Mouse (Mus musculus) liver, embryonic 15.5 days (tissue): ENCODE results near the gene Bloc1s3. TPM values are rescaled to one million over a fixed set of nuclear protein-coding genes. Genes with fewer than 3 reads are reported as not detected.

ENCODE experiments used
- ATAC-seq: fragments of 200-750 bp; cut with Nextera tagmentation; 2 replicates; pipeline ENCODE4 v1.8.0; 2017; ENCODE audit warnings: moderate number of reproducible peaks, mild to moderate bottlenecking, moderate library complexity; ENCODE audit not compliant: insufficient read depth
- H3K27ac ChIP-seq: fragments of 300-500 bp; sonication (generic); replicated peaks from 2 replicates; pipeline ENCODE4 v1.5.1; 2015; ENCODE audit warnings: mild to moderate bottlenecking, inconsistent platforms
- H3K27me3 ChIP-seq: fragments of 300-500 bp; sonication (generic); 2 replicates; pipeline ENCODE4 v1.6.1; 2015; ENCODE audit warnings: mild to moderate bottlenecking, inconsistent platforms
- H3K36me3 ChIP-seq: fragments of 300-500 bp; sonication (generic); replicated peaks from 2 replicates; pipeline ENCODE4 v1.6.1; 2015; ENCODE audit warnings: moderate library complexity, mild to moderate bottlenecking, inconsistent platforms
- H3K4me1 ChIP-seq: fragments of 300-500 bp; sonication (generic); replicated peaks from 2 replicates; pipeline ENCODE4 v1.6.1; 2015; ENCODE audit warnings: inconsistent platforms
- H3K4me2 ChIP-seq: fragments of 300-500 bp; sonication (generic); 2 replicates; pipeline ENCODE4 v1.6.1; 2015; ENCODE audit warnings: moderate library complexity, mild to moderate bottlenecking, inconsistent platforms
- H3K4me3 ChIP-seq: fragments of 300-500 bp; sonication (generic); replicated peaks from 2 replicates; pipeline ENCODE4 v1.5.1; 2015; ENCODE audit warnings: mild to moderate bottlenecking, inconsistent platforms
- H3K9ac ChIP-seq: fragments of 300-500 bp; sonication (generic); 2 replicates; pipeline ENCODE4 v1.6.1; 2015; ENCODE audit warnings: moderate library complexity, mild to moderate bottlenecking, inconsistent platforms
- H3K9me3 ChIP-seq: fragments of 300-500 bp; sonication (generic); replicated peaks from 2 replicates; pipeline ENCODE4 v1.6.1; 2016; ENCODE audit warnings: inconsistent platforms
- WGBS: fragments of 180-500 bp; shearing (Covaris S2); methylation state at CpG from one replicate; pipeline ENCODE4 v1.1.7; 2015; ENCODE audit warnings: mixed read lengths; ENCODE audit not compliant: insufficient replicate concordance; 5-methylcytosine and 5-hydroxymethylcytosine counted together
- polyA plus RNA-seq: library from polyadenylated mRNA; unstranded; fragments of >200 nt; fragmentation: Nextera tagmentation; extraction: Ambion mirVana; gene quantifications from 2 replicates; pipeline ENCODE4 v1.2.1, GENCODE M21; 2015

Bloc1s3 gene
- polyA plus RNA-seq, 1 experiment from 2014 or later, result 0.79 TPM

DNA sequence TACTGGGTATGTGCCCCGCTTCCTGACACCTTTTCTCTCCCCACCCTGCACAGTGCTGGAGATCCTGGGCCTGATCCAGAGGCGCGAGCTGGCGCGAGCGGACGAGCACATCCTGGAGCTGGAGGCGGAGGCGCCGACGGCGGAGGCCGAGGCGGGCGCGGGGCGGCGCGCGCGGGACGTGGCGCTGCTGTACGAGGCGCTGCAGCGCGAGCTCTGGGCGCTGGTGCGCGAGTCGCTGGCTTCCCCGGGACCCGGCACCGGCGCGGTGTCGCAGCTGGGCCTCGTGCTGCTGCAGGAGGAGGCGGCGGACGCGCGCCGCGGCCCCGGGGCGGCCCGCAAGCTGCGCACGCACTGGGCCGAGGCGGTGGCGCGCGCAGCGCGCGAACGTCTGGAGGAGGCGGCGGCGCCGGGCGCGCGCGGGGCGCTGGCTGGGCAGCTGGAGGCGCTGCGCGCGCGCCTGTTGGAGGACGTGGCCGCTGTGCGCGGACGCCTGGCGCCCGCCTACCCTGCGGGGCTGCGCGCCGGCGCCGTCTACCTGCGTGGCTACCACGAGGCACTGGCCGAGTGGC lies 34.2 kb downstream of the Bloc1s3 start:
- peak overlapping the region; percentile 51 for H3K4me3 ChIP-seq
- H3K27ac ChIP-seq, result peak overlapping the region; percentile 55
- no peak overlapping the region for H3K9ac ChIP-seq

GRCm38 (mm10) chr7:19472403-19472802 lies 35.8 kb downstream of the Bloc1s3 start:
- Histone ChIP-seq H3K27ac (peak overlapping the region; percentile 55), H3K9me3 (no peaks in the 10 kb centered on the region), H3K27me3 (peaks cover 64% of the 10 kb centered on the region), H3K4me1 (peaks cover 11% of the 10 kb centered on the region), H3K36me3 (no peaks in the 10 kb centered on the region), H3K4me2 (peak overlapping the region; percentile 65), H3K9ac (no peak overlapping the region), H3K4me3 (no peak overlapping the region)
- 11% methylated on average over 4 of the region's 4 CpGs for WGBS
- ATAC-seq, result peak; percentile 29; the same call in 1 of the 2 replicates

More for the DNA sequence above, 34.2 kb downstream of the Bloc1s3 start:
- Histone ChIP-seq H3K27me3 (peaks cover 64% of the 10 kb centered on the region), H3K4me1 (peaks cover 3% of the 10 kb centered on the region), H3K9me3 (no peaks in the 10 kb centered on the region), H3K4me2 (peak overlapping the region; percentile 65), H3K36me3 (no peaks in the 10 kb centered on the region)
- WGBS, result 2% methylated on average over 89 of the region's 89 CpGs
- peak; percentile 35 for ATAC-seq

DNA sequence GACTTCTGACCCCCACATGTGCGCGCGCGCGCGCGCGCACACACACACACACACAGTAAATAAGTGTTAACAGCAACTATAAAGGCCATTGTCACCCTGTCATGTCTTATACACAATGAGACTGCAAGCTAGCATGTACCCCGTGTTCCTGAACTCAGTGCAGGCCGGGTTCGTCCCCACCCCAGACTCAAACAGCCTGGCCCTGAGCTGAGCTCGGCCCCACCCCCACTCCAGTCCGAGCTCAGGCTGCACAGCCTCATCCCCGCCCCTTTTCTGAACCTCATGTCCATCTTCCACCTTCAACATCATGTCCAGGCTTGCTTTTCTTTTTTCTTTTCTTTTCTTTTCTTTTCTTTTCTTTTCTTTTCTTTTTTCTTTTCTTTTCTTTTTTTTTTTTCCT lies 37.9 kb downstream of the Bloc1s3 start:
- no peak for ATAC-seq
- 51% methylated on average over 14 of the region's 14 CpGs for WGBS
- H3K4me1 ChIP-seq, result peaks cover 11% of the 10 kb centered on the region

DNA sequence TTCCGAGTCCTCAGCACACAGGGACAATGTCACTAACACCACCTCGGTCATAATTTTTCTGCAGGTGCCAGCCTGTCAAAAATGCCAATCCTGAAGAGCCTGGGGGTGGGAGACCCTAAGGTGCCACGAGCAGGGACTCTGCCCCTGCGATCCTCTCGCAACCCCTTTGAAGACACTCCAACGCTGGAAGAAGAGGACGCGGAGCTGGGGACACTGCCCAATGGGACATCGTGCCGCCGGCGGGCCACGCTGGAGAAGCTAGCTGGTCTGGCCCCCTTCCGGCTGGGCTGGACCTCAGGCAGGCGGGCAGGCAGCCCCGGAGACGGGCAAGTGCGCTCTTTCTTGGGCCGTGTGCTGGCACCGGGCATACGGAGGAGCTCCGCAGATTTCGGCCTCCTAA lies 38.8 kb downstream of the Bloc1s3 start:
- peaks cover 67% of the 10 kb centered on the region for H3K27me3 ChIP-seq
- no peak overlapping the region for H3K9ac ChIP-seq
- 67% methylated on average over 23 of the region's 23 CpGs for WGBS
- peaks cover 13% of the 10 kb centered on the region for H3K4me1 ChIP-seq
- no peaks in the 10 kb centered on the region for H3K9me3 ChIP-seq
- no peak for ATAC-seq
- no peak overlapping the region for H3K27ac ChIP-seq
- no peaks in the 10 kb centered on the region for H3K36me3 ChIP-seq
- no peak overlapping the region for H3K4me2 ChIP-seq
- H3K4me3 ChIP-seq, result no peak overlapping the region

More for the DNA sequence above, 37.9 kb downstream of the Bloc1s3 start:
- Histone ChIP-seq H3K27me3 (peaks cover 67% of the 10 kb centered on the region), H3K4me2 (no peak overlapping the region), H3K27ac (no peak overlapping the region), H3K9me3 (no peaks in the 10 kb centered on the region), H3K4me3 (no peak overlapping the region), H3K36me3 (no peaks in the 10 kb centered on the region), H3K9ac (no peak overlapping the region)

GRCm38 (mm10) chr7:19468279-19468678 lies 39.9 kb downstream of the Bloc1s3 start:
- Histone ChIP-seq H3K9ac (no peak overlapping the region), H3K4me1 (peaks cover 11% of the 10 kb centered on the region), H3K27ac (no peak overlapping the region), H3K36me3 (no peaks in the 10 kb centered on the region), H3K9me3 (no peaks in the 10 kb centered on the region), H3K4me3 (no peak overlapping the region), H3K27me3 (peaks cover 67% of the 10 kb centered on the region), H3K4me2 (no peak overlapping the region)
- ATAC-seq, result no peak
- 47% methylated on average over 12 of the region's 12 CpGs for WGBS

DNA sequence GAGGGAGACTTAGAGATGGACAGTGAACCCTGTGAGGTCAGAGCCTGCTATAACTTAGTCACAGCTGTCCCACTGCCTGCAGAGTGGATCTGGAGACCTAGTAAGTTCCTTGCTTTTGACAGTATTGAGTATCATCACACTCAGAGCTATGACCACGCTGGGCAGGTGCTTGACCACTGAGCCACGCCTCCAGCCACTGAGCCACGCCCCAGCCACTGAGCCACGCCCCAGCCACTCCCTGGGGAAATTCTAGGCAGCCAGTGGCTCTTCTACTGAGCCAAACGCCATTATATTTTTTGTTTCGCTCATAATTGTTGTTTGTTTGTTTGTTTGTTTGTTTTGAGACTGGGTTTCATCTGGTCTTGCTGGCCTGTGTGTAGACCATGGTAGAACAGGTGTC lies 40.5 kb downstream of the Bloc1s3 start:
- WGBS, result 23% methylated on average over 6 of the region's 6 CpGs
- Histone ChIP-seq H3K4me2 (no peak overlapping the region), H3K9me3 (no peaks in the 10 kb centered on the region), H3K27me3 (peaks cover 66% of the 10 kb centered on the region), H3K27ac (no peak overlapping the region), H3K9ac (no peak overlapping the region), H3K4me1 (peaks cover 15% of the 10 kb centered on the region), H3K36me3 (no peaks in the 10 kb centered on the region), H3K4me3 (no peak overlapping the region)
- no peak for ATAC-seq

GRCm38 (mm10) chr7:19466602-19467145 lies 41.5 kb downstream of the Bloc1s3 start:
- Histone ChIP-seq H3K4me3 (no peak overlapping the region), H3K36me3 (no peaks in the 10 kb centered on the region), H3K4me1 (peaks cover 15% of the 10 kb centered on the region), H3K9me3 (no peaks in the 10 kb centered on the region), H3K9ac (no peak overlapping the region), H3K27me3 (peaks cover 60% of the 10 kb centered on the region), H3K27ac (no peak overlapping the region), H3K4me2 (no peak overlapping the region)
- 51% methylated on average over 5 of the region's 5 CpGs for WGBS
- 0 out of 2 replicates have a peak, but pooled peaks have one; percentile 16 for ATAC-seq

DNA sequence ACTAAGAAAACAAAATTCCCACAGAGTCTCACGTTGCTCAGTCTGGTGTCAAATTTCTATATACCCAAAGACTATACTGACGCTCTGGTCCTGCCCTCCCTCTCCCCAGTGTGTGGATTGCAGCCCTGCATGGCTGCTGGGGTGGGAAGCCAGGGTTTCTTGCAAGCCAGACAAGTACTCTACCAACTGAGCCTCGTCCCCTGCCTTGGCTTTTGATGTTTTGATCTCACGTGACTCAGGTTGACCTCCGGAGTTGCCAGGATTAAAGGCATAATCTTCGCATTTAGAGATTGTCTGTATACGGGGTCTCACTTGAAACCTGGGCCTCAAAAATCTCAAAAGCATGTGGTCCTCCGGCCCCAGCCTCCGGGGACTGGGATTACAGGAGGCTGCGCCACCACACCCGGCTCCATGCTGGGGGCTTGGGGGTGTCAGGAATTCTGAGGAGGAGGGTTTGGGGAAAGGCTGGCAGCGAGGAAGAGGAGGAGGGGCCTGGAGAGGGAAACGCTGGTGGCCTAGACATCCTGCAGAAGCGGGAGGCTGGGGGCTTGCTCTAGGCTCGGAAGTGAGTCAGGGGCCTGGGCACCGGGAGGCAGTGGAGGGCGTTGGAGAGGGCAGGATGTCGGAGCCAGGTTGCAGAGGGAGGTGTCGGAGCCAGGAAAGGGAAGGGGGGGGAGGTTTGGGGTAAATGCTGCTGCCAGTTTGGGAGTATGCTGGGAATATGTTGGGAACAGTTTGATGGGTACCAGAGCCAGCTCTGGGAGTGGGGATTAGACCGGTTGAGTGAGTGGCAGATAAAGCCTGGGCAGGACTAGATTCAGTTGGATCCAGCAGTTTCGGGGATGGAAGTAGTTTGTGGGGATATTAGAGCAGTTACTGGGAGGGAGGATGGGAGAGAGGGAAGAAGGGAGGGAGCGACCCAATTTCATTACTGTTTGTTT lies 43.5 kb downstream of the Bloc1s3 start:
- Histone ChIP-seq H3K9me3 (no peaks in the 10 kb centered on the region), H3K27ac (no peak overlapping the region), H3K4me2 (no peak overlapping the region; the same call in 1 of the 2 replicates), H3K4me1 (peaks cover 17% of the 10 kb centered on the region), H3K27me3 (peaks cover 48% of the 10 kb centered on the region), H3K9ac (no peak overlapping the region), H3K36me3 (no peaks in the 10 kb centered on the region), H3K4me3 (no peak overlapping the region)
- no peak for ATAC-seq
- 17% methylated on average over 22 of the region's 22 CpGs for WGBS

- WGBS, result 11% methylated on average over 6 of the region's 6 CpGs
- Histone ChIP-seq H3K27ac (no peak within 1 kb of the TSS), H3K9ac (no peak within 1 kb of the TSS)
Measured at GRCm38 (mm10) chr7:19462884-19463381, 45.2 kb downstream of the Bloc1s3 start, which contains the start of gene Exoc3l2. Exoc3l2 (plus strand) TSS chr7:19463331.

DNA sequence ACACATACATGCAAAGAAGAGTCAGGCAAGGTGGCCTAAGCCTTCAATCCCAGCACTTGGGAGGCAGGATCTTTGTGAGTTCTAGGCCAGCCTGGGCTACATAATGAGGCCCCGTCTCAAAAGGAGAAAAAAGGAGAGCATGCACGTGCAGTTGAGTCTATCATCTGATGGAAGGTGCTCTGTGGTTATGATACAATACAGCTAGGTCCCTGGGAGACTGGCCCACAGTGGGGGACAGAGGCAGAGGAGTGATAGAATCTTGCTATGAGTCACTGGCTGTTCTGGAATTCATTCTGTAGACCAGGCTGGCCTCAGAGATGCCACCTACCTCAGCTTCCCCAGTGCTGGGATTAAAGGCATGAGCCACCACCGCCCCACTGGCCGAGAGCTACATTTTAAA lies 45.7 kb downstream of the Bloc1s3 start:
- WGBS, result 26% methylated on average over 4 of the region's 4 CpGs
- no peak overlapping the region for H3K9ac ChIP-seq
- no peak for ATAC-seq
- no peaks in the 10 kb centered on the region for H3K36me3 ChIP-seq
- H3K4me1 ChIP-seq, result peaks cover 31% of the 10 kb centered on the region
- H3K27ac ChIP-seq, result no peak overlapping the region
- H3K9me3 ChIP-seq, result no peaks in the 10 kb centered on the region
- no peak overlapping the region for H3K4me2 ChIP-seq
- peaks cover 41% of the 10 kb centered on the region for H3K27me3 ChIP-seq
- no peak overlapping the region for H3K4me3 ChIP-seq

More at GRCm38 (mm10) chr7:19462884-19463381, 45.2 kb downstream of the Bloc1s3 start, which contains the start of gene Exoc3l2:
- H3K4me2 ChIP-seq, result no peak within 1 kb of the TSS
- ATAC-seq, result no peak
- H3K4me1 ChIP-seq, result peaks cover 30% of the 10 kb centered on the region
- peaks cover 41% of the 10 kb centered on the region for H3K27me3 ChIP-seq
- peak within 1 kb of the TSS; percentile 27; the same call in 1 of the 2 replicates for H3K4me3 ChIP-seq
- no peaks in the 10 kb centered on the region for H3K9me3 ChIP-seq
- H3K36me3 ChIP-seq, result no peaks in the 10 kb centered on the region

- H3K27me3 ChIP-seq, result peaks cover 38% of the 10 kb centered on the region
- no peaks in the 10 kb centered on the region for H3K36me3 ChIP-seq
- H3K9ac ChIP-seq, result no peak overlapping the region
- H3K9me3 ChIP-seq, result no peaks in the 10 kb centered on the region
- ATAC-seq, result no peak
- H3K27ac ChIP-seq, result no peak overlapping the region
- no peak overlapping the region for H3K4me3 ChIP-seq
- peaks cover 41% of the 10 kb centered on the region for H3K4me1 ChIP-seq
- WGBS, result 11% methylated on average over 6 of the region's 6 CpGs
- H3K4me2 ChIP-seq, result no peak overlapping the region
Measured at GRCm38 (mm10) chr7:19461488-19461887, 46.7 kb downstream of the Bloc1s3 start.
